Mouse (Mus musculus): ENCODE data around the gene Rhcg. TPM values are rescaled to one million over a fixed set of nuclear protein-coding genes. Genes with fewer than 3 reads are reported as not detected.

Rhcg gene
- total RNA-seq, 2 experiments from 2014 or later, result 0.21 to 1.2 TPM

- no peak for ATAC-seq (replicated peaks; ENCODE audit: poor library complexity, severe bottlenecking)
Observed at GRCm38 (mm10) chr7:79557728-79558221, 59.7 kb downstream of the Rhcg start.

DNA sequence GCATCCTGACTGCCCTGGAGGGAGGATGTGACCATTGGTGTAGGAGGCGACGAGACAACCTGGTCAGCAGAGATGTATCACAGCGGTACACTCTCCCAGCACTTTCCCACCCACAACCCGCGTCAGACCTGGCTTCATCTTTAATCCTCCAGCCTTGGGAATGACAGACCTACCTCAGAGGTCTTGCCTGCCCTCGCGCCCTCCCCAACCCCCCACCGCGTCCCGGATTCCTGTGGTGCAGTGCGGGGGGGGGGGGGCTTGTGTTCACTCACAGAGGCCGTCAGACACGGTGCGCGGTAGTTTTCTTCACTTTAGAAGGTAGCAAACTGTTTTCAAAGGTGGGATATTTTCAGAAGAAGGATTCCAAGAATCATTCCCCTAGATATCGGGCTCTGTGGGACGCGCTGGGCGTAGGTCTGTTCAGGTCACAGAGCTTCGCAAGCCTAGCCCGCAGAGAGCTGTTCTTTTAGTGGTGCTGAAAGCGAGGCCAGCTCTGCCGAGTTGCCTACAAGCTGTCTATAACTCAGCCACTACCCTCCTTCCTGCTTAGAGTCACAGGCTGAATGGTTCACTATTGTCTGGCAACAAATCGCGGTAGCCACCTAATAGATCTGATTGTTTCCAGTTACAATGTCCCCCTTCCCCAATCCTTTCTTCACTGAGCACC is 62.0 kb downstream of the Rhcg start:
- 0 out of 2 replicates have a peak, but pooled peaks have one; percentile 33 for ATAC-seq (replicated peaks; ENCODE audit: poor library complexity, severe bottlenecking)

- no peak for ATAC-seq (replicated peaks; ENCODE audit: poor library complexity, severe bottlenecking)
Observed at GRCm38 (mm10) chr7:79552702-79553101, 64.8 kb downstream of the Rhcg start.

DNA sequence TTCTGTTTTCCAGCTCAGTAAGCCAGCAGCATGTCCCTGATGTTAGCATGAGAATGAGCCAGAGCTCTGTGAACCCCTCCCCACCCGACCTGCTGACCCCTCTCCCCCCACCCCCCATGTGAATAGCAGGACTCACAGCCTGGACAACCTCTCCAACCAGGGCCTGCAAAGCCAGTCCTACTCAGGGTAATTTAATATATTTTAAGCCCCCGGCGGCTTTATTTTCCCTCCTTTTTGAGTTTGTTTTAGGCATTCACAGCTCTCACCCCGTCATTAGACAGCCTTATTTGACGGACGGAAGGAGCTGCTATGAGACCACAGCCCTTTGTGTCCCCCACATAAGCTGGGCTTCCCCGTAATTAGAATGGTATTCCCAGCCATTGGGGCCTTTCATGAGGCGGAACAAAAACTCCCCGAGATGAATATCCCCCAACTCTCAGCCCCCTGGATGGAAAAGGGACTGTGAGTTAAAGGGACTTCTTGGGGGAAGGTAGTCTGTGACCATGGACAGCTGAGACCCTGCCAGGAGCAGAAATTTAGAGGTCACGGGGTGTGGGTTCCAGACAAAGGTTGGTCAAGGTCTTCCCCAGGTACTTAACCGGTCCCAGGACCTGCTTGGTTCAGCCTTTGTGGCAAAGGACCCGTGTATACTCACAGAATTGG is 68.4 kb downstream of the Rhcg start:
- ATAC-seq (replicated peaks; ENCODE audit: poor library complexity, severe bottlenecking), result no peak

- peak; percentile 80 for ATAC-seq (replicated peaks; ENCODE audit: poor library complexity, severe bottlenecking)
Observed at GRCm38 (mm10) chr7:79547092-79547491, 70.4 kb downstream of the Rhcg start.

DNA sequence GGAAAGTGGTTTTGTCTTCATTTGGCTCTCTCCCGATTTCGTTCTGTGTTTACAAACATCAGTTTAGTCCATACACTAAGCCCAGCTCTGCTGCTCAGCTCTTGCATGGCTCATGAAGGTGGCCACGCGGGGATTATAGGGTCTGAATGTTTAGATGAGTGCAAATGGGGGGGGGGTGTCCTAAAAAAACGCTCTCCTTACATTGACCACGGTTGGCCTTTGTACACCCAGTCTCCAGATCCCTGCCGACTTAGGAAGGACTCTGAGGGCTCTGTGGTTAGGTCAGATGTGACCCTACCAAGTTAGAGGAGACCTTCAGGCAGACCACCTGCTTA is 72.4 kb downstream of the Rhcg start:
- ATAC-seq (replicated peaks; ENCODE audit: poor library complexity, severe bottlenecking), result no peak

DNA sequence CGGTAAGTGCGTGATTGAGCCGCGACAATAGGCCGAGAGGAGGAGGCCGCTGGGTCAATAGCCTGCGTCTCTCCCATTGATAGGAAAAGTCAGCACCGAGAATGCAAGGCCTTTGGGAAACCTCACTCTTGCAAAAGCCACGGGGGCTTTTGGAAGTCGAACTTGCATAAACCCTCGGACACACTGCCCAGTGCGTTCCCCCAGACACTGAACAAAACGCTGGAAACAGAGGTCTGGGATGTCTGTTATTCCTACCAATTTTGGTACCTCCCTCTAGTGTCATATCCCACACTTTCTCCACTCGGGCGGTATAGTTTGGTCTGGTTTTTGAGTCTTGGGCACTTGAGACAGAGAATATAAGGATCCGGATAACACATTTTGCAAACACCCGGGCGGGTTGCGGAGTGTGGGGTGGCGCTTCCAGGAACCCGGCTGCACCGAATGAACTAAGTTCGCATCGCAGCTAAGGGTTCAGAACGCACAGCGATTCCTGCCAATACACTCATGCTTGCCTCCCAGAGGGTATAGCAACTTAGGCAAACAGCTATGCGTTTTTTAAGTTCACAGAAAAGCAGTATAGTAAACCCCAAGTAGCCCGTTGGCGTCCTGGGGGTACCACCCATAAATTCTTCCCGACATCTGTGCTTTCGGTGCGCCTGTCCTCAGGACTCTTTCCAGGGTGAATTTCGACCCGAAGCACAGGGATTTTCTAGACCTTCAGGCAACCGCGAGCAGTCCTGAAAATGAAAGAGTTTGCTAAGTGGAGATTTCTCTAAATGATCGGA is 73.0 kb downstream of the Rhcg start:
- ATAC-seq (replicated peaks; ENCODE audit: poor library complexity, severe bottlenecking), result no peak

Other genes starting within 250 kb of the Rhcg start
- gene Rlbp1, start 230.6 kb downstream of the Rhcg start, total RNA-seq (2014; fragmentation: Nextera tagmentation), result not detected in 2 replicates
- not detected in 2 replicates for gene Rlbp1, start 230.6 kb downstream of the Rhcg start, total RNA-seq (2017)
- gene Fanci, start 225.7 kb downstream of the Rhcg start, total RNA-seq (2014; fragmentation: Nextera tagmentation), result 17.8 and 29.7 TPM in 2 replicates
- 22.8 and 24.0 TPM in 2 replicates for gene Fanci, start 225.7 kb downstream of the Rhcg start, total RNA-seq (2017)
- gene Polg, start 151.3 kb downstream of the Rhcg start, total RNA-seq (2014; fragmentation: Nextera tagmentation), result 27.1 and 34.9 TPM in 2 replicates
- 40.5 and 61.0 TPM in 2 replicates for gene Polg, start 151.3 kb downstream of the Rhcg start, total RNA-seq (2017)
- gene Ticrr, start 42.5 kb upstream of the Rhcg start, total RNA-seq (2014; fragmentation: Nextera tagmentation), result 26.5 and 36.5 TPM in 2 replicates
- gene Ticrr, start 42.5 kb upstream of the Rhcg start, total RNA-seq (2017), result 14.0 and 14.3 TPM in 2 replicates
- gene Kif7, start 98.1 kb upstream of the Rhcg start, total RNA-seq (2014; fragmentation: Nextera tagmentation), result 0.64 TPM in 1 of 2 replicates, not detected in the other
- 1.3 and 3.6 TPM in 2 replicates for gene Kif7, start 98.1 kb upstream of the Rhcg start, total RNA-seq (2017)
- not detected in 2 replicates for gene Plin1, start 115.2 kb upstream of the Rhcg start, total RNA-seq (2014; fragmentation: Nextera tagmentation)
- not detected in 2 replicates for gene Plin1, start 115.2 kb upstream of the Rhcg start, total RNA-seq (2017)
- 0.41 and 4.4 TPM in 2 replicates for gene Pex11a, start 125.5 kb upstream of the Rhcg start, total RNA-seq (2014; fragmentation: Nextera tagmentation)
- 1.4 TPM in 2 replicates for gene Pex11a, start 125.5 kb upstream of the Rhcg start, total RNA-seq (2017)
- not detected in 2 replicates for gene Wdr93, start 125.5 kb upstream of the Rhcg start, total RNA-seq (2014; fragmentation: Nextera tagmentation)
- not detected in 2 replicates for gene Wdr93, start 125.5 kb upstream of the Rhcg start, total RNA-seq (2017)
- not detected in 2 replicates for gene Mesp1, start 176.1 kb upstream of the Rhcg start, total RNA-seq (2014; fragmentation: Nextera tagmentation)
- not detected in 2 replicates for gene Mesp1, start 176.1 kb upstream of the Rhcg start, total RNA-seq (2017)
- not detected in 2 replicates for gene Mesp2, start 193.1 kb upstream of the Rhcg start, total RNA-seq (2014; fragmentation: Nextera tagmentation)
- not detected in 2 replicates for gene Mesp2, start 193.1 kb upstream of the Rhcg start, total RNA-seq (2017)
- 0.36 TPM in 1 of 2 replicates, not detected in the other for gene Anpep, start 243.4 kb upstream of the Rhcg start, total RNA-seq (2014; fragmentation: Nextera tagmentation)
- gene Anpep, start 243.4 kb upstream of the Rhcg start, total RNA-seq (2017), result not detected in 2 replicates

Measured in granulocyte monocyte progenitor cell, adult 5-6 weeks (primary cell).